Mouse (Mus musculus): Measurements from ENCODE around the gene Prrx2. TPM values are rescaled to one million over a fixed set of nuclear protein-coding genes. Genes with fewer than 3 reads are reported as not detected.
A peak's percentile ranks its signal among the peaks of the same experiment; 100 is the strongest.

Gene Prrx2
- polyA plus RNA-seq, 1 experiment from 2014 or later: 27.7 TPM

- 67% methylated on average over 9 of the region's 9 CpGs for WGBS
- no peak for DNase-seq (ENCODE audit: extremely low spot score, low spot score)
- H3K27ac ChIP-seq: peak overlapping the region; percentile 74
These were observed 50.8 kb downstream of the Prrx2 start for GRCm38 (mm10) chr2:30885453-30886163.

GRCm38 (mm10) chr2:30891002-30891401, 56.2 kb downstream of the Prrx2 start:
- no peaks in the 10 kb centered on the region for H3K36me3 ChIP-seq (replicated peaks)
- H3K27me3 ChIP-seq (ENCODE audit: poor library complexity, severe bottlenecking): no peaks in the 10 kb centered on the region
- 10% methylated on average over 3 of the region's 3 CpGs for WGBS
- no peaks in the 10 kb centered on the region for H3K9me3 ChIP-seq
- peak; percentile 66 for DNase-seq (ENCODE audit: extremely low spot score, low spot score)
- no peak overlapping the region for H3K4me3 ChIP-seq
- 0 out of 2 replicates have a peak overlapping the region, but pooled peaks have one; percentile 60 for H3K27ac ChIP-seq
- peaks cover 25% of the 10 kb centered on the region for H3K4me1 ChIP-seq

More at GRCm38 (mm10) chr2:30885453-30886163, 50.8 kb downstream of the Prrx2 start:
- H3K9me3 ChIP-seq: no peaks in the 10 kb centered on the region; the same call in 1 of the 2 replicates
- H3K4me3 ChIP-seq: no peak overlapping the region
- peaks cover 18% of the 10 kb centered on the region for H3K36me3 ChIP-seq (replicated peaks)
- peaks cover 13% of the 10 kb centered on the region for H3K4me1 ChIP-seq
- H3K27me3 ChIP-seq (ENCODE audit: poor library complexity, severe bottlenecking): no peaks in the 10 kb centered on the region

GRCm38 (mm10) chr2:30893399-30893798, 58.6 kb downstream of the Prrx2 start:
- WGBS: 44% methylated on average over 6 of the region's 6 CpGs
- no peaks in the 10 kb centered on the region for H3K36me3 ChIP-seq (replicated peaks)
- no peak overlapping the region for H3K4me3 ChIP-seq
- H3K4me1 ChIP-seq: peaks cover 36% of the 10 kb centered on the region
- no peaks in the 10 kb centered on the region for H3K27me3 ChIP-seq (ENCODE audit: poor library complexity, severe bottlenecking)
- no peak for DNase-seq (ENCODE audit: extremely low spot score, low spot score)
- no peaks in the 10 kb centered on the region for H3K9me3 ChIP-seq
- H3K27ac ChIP-seq: 0 out of 2 replicates have a peak overlapping the region, but pooled peaks have one; percentile 31

- no peaks in the 10 kb centered on the region for H3K36me3 ChIP-seq (replicated peaks)
- H3K9me3 ChIP-seq: no peaks in the 10 kb centered on the region
- H3K4me3 ChIP-seq: no peak overlapping the region
- no peak for DNase-seq (ENCODE audit: extremely low spot score, low spot score)
- H3K27ac ChIP-seq: 0 out of 2 replicates have a peak overlapping the region, but pooled peaks have one; percentile 31
- peaks cover 36% of the 10 kb centered on the region for H3K4me1 ChIP-seq
- WGBS: 86% methylated on average over 7 of the region's 7 CpGs
- H3K27me3 ChIP-seq (ENCODE audit: poor library complexity, severe bottlenecking): no peaks in the 10 kb centered on the region
These were observed 59.2 kb downstream of the Prrx2 start for GRCm38 (mm10) chr2:30893946-30894345.

- H3K27ac ChIP-seq: peak overlapping the region; percentile 2; the same call in 1 of the 2 replicates
- H3K36me3 ChIP-seq (replicated peaks): no peaks in the 10 kb centered on the region
- DNase-seq (ENCODE audit: extremely low spot score, low spot score): no peak
- no peak overlapping the region for H3K4me3 ChIP-seq
- H3K27me3 ChIP-seq (ENCODE audit: poor library complexity, severe bottlenecking): peaks cover 17% of the 10 kb centered on the region
- peaks cover 43% of the 10 kb centered on the region for H3K4me1 ChIP-seq
- WGBS: 54% methylated on average over 6 of the region's 6 CpGs
- no peaks in the 10 kb centered on the region for H3K9me3 ChIP-seq
These were observed 62.5 kb downstream of the Prrx2 start for GRCm38 (mm10) chr2:30897291-30897690.

- Histone ChIP-seq H3K9me3 (no peaks in the 10 kb centered on the region), H3K4me1 (peaks cover 49% of the 10 kb centered on the region), H3K36me3 (replicated peaks) (no peaks in the 10 kb centered on the region), H3K27ac (no peak overlapping the region), H3K4me3 (no peak overlapping the region), H3K27me3 (ENCODE audit: poor library complexity, severe bottlenecking) (peaks cover 33% of the 10 kb centered on the region)
- WGBS: 91% methylated on average over 14 of the region's 14 CpGs
- DNase-seq (ENCODE audit: extremely low spot score, low spot score): no peak
These were observed 64.8 kb downstream of the Prrx2 start for GRCm38 (mm10) chr2:30899397-30900069.

- DNase-seq (ENCODE audit: extremely low spot score, low spot score): no peak
These were observed 66.9 kb downstream of the Prrx2 start for GRCm38 (mm10) chr2:30901646-30902160.

GRCm38 (mm10) chr2:30902256-30902655, 67.5 kb downstream of the Prrx2 start:
- Histone ChIP-seq H3K4me3 (peak overlapping the region; percentile 57), H3K36me3 (replicated peaks) (no peaks in the 10 kb centered on the region), H3K9me3 (no peaks in the 10 kb centered on the region), H3K4me1 (peaks cover 41% of the 10 kb centered on the region), H3K27me3 (ENCODE audit: poor library complexity, severe bottlenecking) (peaks cover 33% of the 10 kb centered on the region), H3K27ac (peak overlapping the region; percentile 69)
- no peak for DNase-seq (ENCODE audit: extremely low spot score, low spot score)
- 40% methylated on average over 8 of the region's 8 CpGs for WGBS

More at GRCm38 (mm10) chr2:30901646-30902160, 66.9 kb downstream of the Prrx2 start:
- H3K4me1 ChIP-seq: peaks cover 47% of the 10 kb centered on the region
- H3K27ac ChIP-seq: no peak overlapping the region
- peak overlapping the region; percentile 57; the same call in 1 of the 2 replicates for H3K4me3 ChIP-seq
- no peaks in the 10 kb centered on the region for H3K9me3 ChIP-seq
- H3K27me3 ChIP-seq (ENCODE audit: poor library complexity, severe bottlenecking): peaks cover 33% of the 10 kb centered on the region
- WGBS: 61% methylated on average over 6 of the region's 6 CpGs
- H3K36me3 ChIP-seq (replicated peaks): no peaks in the 10 kb centered on the region

GRCm38 (mm10) chr2:30902726-30903722, 68.3 kb downstream of the Prrx2 start:
- Histone ChIP-seq H3K27me3 (ENCODE audit: poor library complexity, severe bottlenecking) (peaks cover 33% of the 10 kb centered on the region), H3K36me3 (replicated peaks) (no peaks in the 10 kb centered on the region), H3K9me3 (no peaks in the 10 kb centered on the region), H3K4me3 (peak overlapping the region; percentile 57), H3K4me1 (peaks cover 34% of the 10 kb centered on the region), H3K27ac (peak overlapping the region; percentile 69)
- WGBS: 10% methylated on average over 37 of the region's 37 CpGs
- peak; percentile 47 for DNase-seq (ENCODE audit: extremely low spot score, low spot score)

GRCm38 (mm10) chr2:30904231-30904630, 69.5 kb downstream of the Prrx2 start:
- no peak for DNase-seq (ENCODE audit: extremely low spot score, low spot score)
- Histone ChIP-seq H3K36me3 (replicated peaks) (no peaks in the 10 kb centered on the region), H3K9me3 (no peaks in the 10 kb centered on the region), H3K27me3 (ENCODE audit: poor library complexity, severe bottlenecking) (peaks cover 33% of the 10 kb centered on the region), H3K4me3 (no peak overlapping the region), H3K4me1 (peaks cover 33% of the 10 kb centered on the region), H3K27ac (no peak overlapping the region)
- 93% methylated on average over 6 of the region's 6 CpGs for WGBS

- Histone ChIP-seq H3K27ac (no peak overlapping the region), H3K36me3 (replicated peaks) (no peaks in the 10 kb centered on the region), H3K4me1 (peaks cover 33% of the 10 kb centered on the region), H3K27me3 (ENCODE audit: poor library complexity, severe bottlenecking) (peaks cover 33% of the 10 kb centered on the region), H3K4me3 (no peak overlapping the region), H3K9me3 (no peaks in the 10 kb centered on the region)
- DNase-seq (ENCODE audit: extremely low spot score, low spot score): no peak
- 91% methylated on average over 7 of the region's 7 CpGs for WGBS
These were observed 70.2 kb downstream of the Prrx2 start for GRCm38 (mm10) chr2:30904991-30905390.

GRCm38 (mm10) chr2:30905906-30906305, 71.1 kb downstream of the Prrx2 start:
- H3K27me3 ChIP-seq (ENCODE audit: poor library complexity, severe bottlenecking): peaks cover 30% of the 10 kb centered on the region
- peaks cover 31% of the 10 kb centered on the region for H3K4me1 ChIP-seq
- no peaks in the 10 kb centered on the region for H3K36me3 ChIP-seq (replicated peaks)
- no peak overlapping the region for H3K4me3 ChIP-seq
- H3K27ac ChIP-seq: no peak overlapping the region
- WGBS: 91% methylated on average over 8 of the region's 8 CpGs
- H3K9me3 ChIP-seq: no peaks in the 10 kb centered on the region
- no peak for DNase-seq (ENCODE audit: extremely low spot score, low spot score)

Data from forebrain, embryonic 10.5 days (tissue).